ENCODE assay signal across 8 mouse cellular contexts in the genomic region with DNA sequence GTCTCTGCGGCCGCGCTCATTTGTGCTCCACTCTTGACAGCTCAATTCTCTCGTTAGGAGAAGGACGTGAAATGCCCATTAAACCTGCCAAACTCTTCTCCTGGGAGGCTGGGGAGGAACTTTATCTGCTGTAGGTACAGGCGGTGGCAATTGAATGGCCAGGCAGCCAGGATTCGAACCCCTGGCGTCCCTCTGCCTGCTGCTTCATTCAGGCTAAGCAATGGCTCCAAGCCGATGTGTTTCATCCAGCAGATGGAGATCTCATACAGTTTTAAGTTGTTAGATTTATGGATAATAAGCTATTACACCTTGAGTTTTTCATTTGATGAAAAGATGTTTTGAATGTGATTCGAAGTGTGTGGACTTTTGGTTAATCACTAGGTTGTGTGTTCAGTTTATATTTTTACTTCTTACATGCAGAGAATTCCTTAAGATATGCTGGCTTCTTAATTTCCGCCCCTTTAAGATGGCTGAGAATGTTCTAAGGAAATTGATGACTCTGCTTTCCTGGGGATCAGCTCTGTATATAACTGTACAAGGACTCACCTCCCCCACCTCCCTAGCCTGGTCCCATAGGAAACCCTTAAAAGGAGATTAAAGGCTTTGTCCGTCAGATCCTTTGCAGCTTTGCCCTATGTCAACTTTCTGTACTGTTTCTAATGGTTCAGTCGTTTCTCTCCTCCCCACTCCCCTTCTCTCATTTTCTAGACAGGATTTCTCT. TPM values are rescaled to one million over a fixed set of nuclear protein-coding genes. Genes with fewer than 3 reads are reported as not detected.
DNase-seq lines count a peak whose midpoint lies in the region; ATAC-seq and TF ChIP-seq lines count a peak whose summit lies in the region.

No protein-coding gene starts in this region.

- DNase-seq in kidney, postnatal 36 days: peak; percentile 31 to 62
- DNase-seq in kidney, postnatal 10 days: no peak
- DNase-seq in T-cell, adult 2 months (ENCODE audit: low spot score): peak; percentile 45
- DNase-seq in forebrain, embryonic 11.5 days (ENCODE audit: low spot score): no peak
- no peak for DNase-seq in liver, embryonic 14.5 days (ENCODE audit: low read depth in 3 of 3, low spot score in 3 of 3)
- peak; percentile 6 for DNase-seq in skeletal muscle tissue, adult 2 months (ENCODE audit: low read depth, low spot score)
- no peak for DNase-seq in thymus, postnatal 4 days
- no peak for DNase-seq in adrenal gland, adult 2 months

- H3K36me3 ChIP-seq in forebrain, embryonic 11.5 days (ENCODE audit: control insufficient read depth, insufficient read depth, low read length): no peaks in the 10 kb centered on the region
- H3K36me3 ChIP-seq in liver, embryonic 14.5 days (replicated peaks; ENCODE audit: control insufficient read depth, insufficient read depth, low read depth): no peaks in the 10 kb centered on the region

- peak overlapping the region; percentile 70 for H3K9ac ChIP-seq in forebrain, embryonic 11.5 days (ENCODE audit: low read length)
- H3K9ac ChIP-seq in liver, embryonic 14.5 days (replicated peaks): peak overlapping the region; percentile 77

- no peak for TF ChIP-seq CTCF in liver, embryonic 14.5 days (IDR thresholded peaks at IDR 0.05; ENCODE audit: low read depth)

- WGBS in forebrain, embryonic 11.5 days: 15% methylated on average over 13 of the region's 13 CpGs
- WGBS in liver, embryonic 14.5 days (ENCODE audit: insufficient replicate concordance): 13% methylated on average over 13 of the region's 13 CpGs

- H3K27me3 ChIP-seq in forebrain, embryonic 11.5 days (ENCODE audit: control insufficient read depth, insufficient read depth, low read length): no peaks in the 10 kb centered on the region
- H3K27me3 ChIP-seq in liver, embryonic 14.5 days (ENCODE audit: control insufficient read depth, insufficient read depth, low read length): no peaks in the 10 kb centered on the region

- TF ChIP-seq EP300 in liver, embryonic 14.5 days (IDR thresholded peaks at IDR 0.05; ENCODE audit: low read depth): no peak

- peak overlapping the region; percentile 62 for H3K4me3 ChIP-seq in forebrain, embryonic 11.5 days (ENCODE audit: low read depth, low read length)
- peak overlapping the region; percentile 72 to 77 for H3K4me3 ChIP-seq in liver, embryonic 14.5 days (ENCODE audit: insufficient read depth in 1 of 2, low read depth in 2 of 2, low read length in 2 of 2)

- no peaks in the 10 kb centered on the region for H3K9me3 ChIP-seq in forebrain, embryonic 11.5 days (ENCODE audit: control insufficient read depth, low read length)
- no peaks in the 10 kb centered on the region for H3K9me3 ChIP-seq in liver, embryonic 14.5 days (ENCODE audit: control insufficient read depth, low read length)

- peak overlapping the region; percentile 67 for H3K4me2 ChIP-seq in forebrain, embryonic 11.5 days (ENCODE audit: low read depth, low read length, severe bottlenecking)
- peak overlapping the region; percentile 93 for H3K4me2 ChIP-seq in liver, embryonic 14.5 days (ENCODE audit: low read depth)

- no peak for ATAC-seq in forebrain, embryonic 11.5 days (replicated peaks; ENCODE audit: low FRiP score)
- no peak for ATAC-seq in liver, embryonic 14.5 days (ENCODE audit: insufficient read depth)

- peak overlapping the region; percentile 59; the same call in 1 of the 2 replicates for H3K27ac ChIP-seq in forebrain, embryonic 11.5 days (ENCODE audit: low read depth, low read length)
- H3K27ac ChIP-seq in liver, embryonic 14.5 days: peak overlapping the region; percentile 27; the same call in 1 of the 2 replicates

- no peaks in the 10 kb centered on the region for H3K4me1 ChIP-seq in forebrain, embryonic 11.5 days (replicated peaks; ENCODE audit: control insufficient read depth, insufficient read depth, low read length)
- H3K4me1 ChIP-seq in liver, embryonic 14.5 days (replicated peaks; ENCODE audit: control insufficient read depth in 2 of 2, insufficient read depth in 2 of 2, low read length in 1 of 2): peaks cover 0 to 4% of the 10 kb centered on the region in 2 experiments; a peak in 1 of 4 replicates

RNA-seq across cellular contexts. Expression of a gene that starts 0.7 kb away (rescaled TPM):
- 5.0 and 5.5 TPM in 2 replicates for polyA plus RNA-seq in forebrain, embryonic 11.5 days (2014; fragmentation: Nextera tagmentation; extraction: Ambion mirVana)
- polyA plus RNA-seq in liver, embryonic 14.5 days (2012; rRNA removed): 0.79 and 1.4 TPM in 2 replicates
- 2.6 and 3.0 TPM in 2 replicates for polyA plus RNA-seq in liver, embryonic 14.5 days (2014; fragmentation: Nextera tagmentation; extraction: Ambion mirVana)
- total RNA-seq in adrenal gland, adult 2 months (2021): 10 to 100 TPM; 12.9 to 18.8 TPM
- polyA plus RNA-seq in adrenal gland, adult 2 months (2012; rRNA removed): 3.1 and 3.4 TPM in 2 replicates

RNA-seq across cellular contexts. Expression of a gene that starts 47.8 kb away (rescaled TPM):
- 5.5 and 6.2 TPM in 2 replicates for polyA plus RNA-seq in forebrain, embryonic 11.5 days (2014; fragmentation: Nextera tagmentation; extraction: Ambion mirVana)
- 1.5 and 2.2 TPM in 2 replicates for polyA plus RNA-seq in liver, embryonic 14.5 days (2012; rRNA removed)
- 2.4 and 2.5 TPM in 2 replicates for polyA plus RNA-seq in liver, embryonic 14.5 days (2014; fragmentation: Nextera tagmentation; extraction: Ambion mirVana)
- 1 to 10 TPM in 1 of 2 experiments, under 1 TPM in 1; 0.69 to 2.6 TPM for total RNA-seq in adrenal gland, adult 2 months (2021)
- polyA plus RNA-seq in adrenal gland, adult 2 months (2012; rRNA removed): 1.7 and 1.8 TPM in 2 replicates

RNA-seq across cellular contexts. Expression of a gene that starts 55.9 kb away (rescaled TPM):
- 64.4 and 68.5 TPM in 2 replicates for polyA plus RNA-seq in forebrain, embryonic 11.5 days (2014; fragmentation: Nextera tagmentation; extraction: Ambion mirVana)
- polyA plus RNA-seq in liver, embryonic 14.5 days (2012; rRNA removed): 46.4 and 61.4 TPM in 2 replicates
- 16.1 and 16.4 TPM in 2 replicates for polyA plus RNA-seq in liver, embryonic 14.5 days (2014; fragmentation: Nextera tagmentation; extraction: Ambion mirVana)
- total RNA-seq in adrenal gland, adult 2 months (2021): 10 to 100 TPM; 38.5 to 88.4 TPM
- 15.6 and 17.5 TPM in 2 replicates for polyA plus RNA-seq in adrenal gland, adult 2 months (2012; rRNA removed)

Comparison
In these comparisons a context has a peak if more than half of its experiments do, and no peak if none do; other contexts are left out.
1. DNase-seq: peak in kidney, postnatal 36 days (2 of 2), T-cell, adult 2 months (single experiment) and skeletal muscle tissue, adult 2 months (single experiment); none in kidney, postnatal 10 days (single experiment), forebrain, embryonic 11.5 days (single experiment), liver, embryonic 14.5 days (0 of 3), thymus, postnatal 4 days (single experiment) and adrenal gland, adult 2 months (single experiment).